Mouse (Mus musculus): ENCODE results near the gene Ascl3.

DNA sequence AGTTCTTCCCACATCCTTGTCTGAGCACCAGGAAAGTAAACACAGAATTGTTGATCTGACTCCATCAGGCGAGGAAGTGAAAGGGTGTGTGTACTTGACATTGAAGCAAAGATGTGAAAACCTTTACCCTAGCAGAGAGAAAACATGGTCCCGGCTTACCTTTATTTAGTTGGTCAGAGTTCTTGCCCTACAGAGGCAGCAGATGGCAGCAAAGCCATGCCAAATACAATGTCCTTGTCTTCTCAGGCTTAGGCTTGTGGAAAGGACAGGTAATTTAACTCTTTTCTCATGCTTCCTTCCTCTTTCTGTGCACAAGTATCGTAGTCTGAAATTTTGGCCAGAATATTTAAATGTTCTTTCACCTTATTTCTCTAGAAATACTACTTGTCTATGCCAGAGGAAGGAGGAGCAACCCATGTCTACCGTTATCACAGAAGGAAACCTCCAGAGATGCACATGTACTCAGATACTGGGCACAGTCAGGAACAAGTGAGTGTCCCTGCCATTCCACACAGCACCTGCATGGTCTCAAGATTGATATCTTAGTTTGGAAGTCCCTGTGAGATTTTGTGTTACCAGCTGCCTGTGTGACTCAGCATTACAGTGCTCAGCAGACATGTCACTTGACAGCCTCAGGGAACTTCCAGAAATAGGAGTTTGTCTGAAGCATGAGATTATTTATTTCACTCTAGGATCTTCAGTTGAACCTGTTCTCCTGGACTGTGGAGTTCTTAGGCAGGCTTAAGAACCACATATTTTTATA lies 24.3 kb downstream of the Ascl3 start:
- peak; percentile 81 for TF ChIP-seq CTCF (IDR thresholded peaks at IDR 0.05; ENCODE audit: low read depth)
- no peak for TF ChIP-seq EP300 (IDR thresholded peaks at IDR 0.05; ENCODE audit: low read depth)
